Mouse (Mus musculus) spleen, postnatal 0 days (tissue): ENCODE data around the gene Klk1b21. TPM values are rescaled to one million over a fixed set of nuclear protein-coding genes. Genes with fewer than 3 reads are reported as not detected.

Experiments
- polyA plus RNA-seq: library from polyadenylated mRNA; unstranded; fragments of >200 nt; fragmentation: Nextera tagmentation; extraction: Ambion mirVana; gene quantifications from 2 replicates; pipeline ENCODE4 v1.2.1, GENCODE M21; 2015

Klk1b21 gene
- not detected in 2 replicates for polyA plus RNA-seq

DNA sequence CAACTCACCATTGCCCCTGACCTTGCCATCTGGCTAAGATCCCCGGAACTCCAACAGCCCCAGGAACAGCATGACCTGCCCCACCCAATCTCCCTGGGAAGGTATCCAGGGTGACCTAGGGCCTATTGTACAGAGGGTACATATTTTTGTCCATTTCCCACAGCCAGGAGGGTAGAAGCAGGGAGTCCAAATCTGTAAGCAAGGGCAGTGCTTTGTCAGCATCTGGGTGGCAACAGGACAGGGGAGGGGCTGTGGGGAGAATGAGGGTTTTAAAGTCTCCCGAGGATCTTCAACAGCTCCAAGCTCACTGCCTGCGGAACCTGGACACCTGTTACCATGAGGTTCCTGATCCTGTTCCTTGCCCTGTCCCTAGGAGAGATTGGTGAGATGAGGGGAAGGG, at the start of gene Klk1b21:
Klk1b21 (plus strand) TSS at position 301 of the 400 bp plus-strand sequence.

DNA sequence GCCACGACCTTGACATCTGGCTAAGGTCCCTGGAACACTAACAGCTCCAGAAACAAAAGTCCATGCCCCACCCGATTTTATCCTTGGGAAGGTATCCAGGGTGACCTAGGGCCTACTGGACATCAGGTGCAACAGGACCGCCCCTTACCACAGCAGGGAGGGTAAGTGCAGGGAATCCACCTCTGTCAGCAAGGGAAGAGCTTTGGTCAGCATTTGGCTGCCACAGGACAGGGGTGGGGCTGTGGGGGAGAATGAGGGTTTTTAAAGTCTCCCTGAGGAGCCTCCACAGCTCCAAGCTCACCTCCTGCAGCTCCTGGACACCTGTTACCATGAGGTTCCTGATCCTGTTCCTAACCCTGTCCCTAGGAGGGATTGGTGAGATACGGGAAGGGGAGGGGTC, 10.2 kb downstream of the Klk1b21 start, which contains the start of gene Klk1b22:
Klk1b22 (plus strand) TSS at position 301 of the 400 bp plus-strand sequence.

DNA sequence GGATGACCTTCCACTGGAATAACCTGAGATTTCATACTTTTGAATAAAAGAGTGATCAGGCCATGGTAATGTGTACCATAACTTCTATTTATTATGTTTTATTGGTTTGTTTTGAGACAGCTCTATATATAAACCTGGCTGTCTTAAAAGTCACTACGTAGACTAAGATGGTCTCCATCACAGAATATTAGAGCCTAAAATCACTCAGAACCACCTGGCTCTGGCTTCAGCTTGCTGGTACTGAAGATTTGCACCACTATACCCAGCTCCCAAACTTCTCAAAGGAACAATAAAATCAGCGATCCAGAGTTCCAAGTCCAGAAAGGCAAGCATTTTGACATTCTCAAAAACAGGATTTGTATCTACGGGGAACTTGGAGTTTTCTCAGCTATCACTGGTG, 34.3 kb downstream of the Klk1b21 start, which contains the start of gene Klk1b16:
Klk1b16 (plus strand) TSS at position 301 of the 400 bp plus-strand sequence.

Other genes starting within 250 kb of the Klk1b21 start
- not detected in 2 replicates for gene Klk4, start 221.2 kb upstream of the Klk1b21 start, polyA plus RNA-seq
- not detected in 2 replicates for gene Klk15, start 168.6 kb upstream of the Klk1b21 start, polyA plus RNA-seq
- not detected in 2 replicates for gene Klk1b8, start 151.7 kb upstream of the Klk1b21 start, polyA plus RNA-seq
- not detected in 2 replicates for gene Klk1b1, start 135.6 kb upstream of the Klk1b21 start, polyA plus RNA-seq
- gene Klk1b9, start 126.3 kb upstream of the Klk1b21 start, polyA plus RNA-seq = not detected in 2 replicates
- not detected in 2 replicates for gene Klk1b11, start 106.5 kb upstream of the Klk1b21 start, polyA plus RNA-seq
- gene Klk1b26, start 90.2 kb upstream of the Klk1b21 start, polyA plus RNA-seq = not detected in 2 replicates
- not detected in 2 replicates for gene Klk1b27, start 50.0 kb upstream of the Klk1b21 start, polyA plus RNA-seq
- not detected in 2 replicates for gene Klk1b22, start 10.3 kb downstream of the Klk1b21 start, polyA plus RNA-seq
- gene Klk1b16, start 34.4 kb downstream of the Klk1b21 start, polyA plus RNA-seq = not detected in 2 replicates
- gene Klk1b24, start 85.9 kb downstream of the Klk1b21 start, polyA plus RNA-seq = not detected in 2 replicates
- not detected in 2 replicates for gene Klk1b3, start 95.9 kb downstream of the Klk1b21 start, polyA plus RNA-seq
- gene Klk1b4, start 105.1 kb downstream of the Klk1b21 start, polyA plus RNA-seq = not detected in 2 replicates
- gene Klk1b5, start 113.6 kb downstream of the Klk1b21 start, polyA plus RNA-seq = not detected in 2 replicates
- 3.1 and 6.4 TPM in 2 replicates for gene Klk1, start 123.0 kb downstream of the Klk1b21 start, polyA plus RNA-seq
- gene Gm36864, start 133.8 kb downstream of the Klk1b21 start, polyA plus RNA-seq = not detected in 2 replicates
- 0.97 and 1.3 TPM in 2 replicates for gene 1700028J19Rik, start 144.4 kb downstream of the Klk1b21 start, polyA plus RNA-seq
- gene 2410002F23Rik, start 144.4 kb downstream of the Klk1b21 start, polyA plus RNA-seq = 47.8 and 54.6 TPM in 2 replicates
- not detected in 2 replicates for gene Acp4, start 155.1 kb downstream of the Klk1b21 start, polyA plus RNA-seq
- not detected in 2 replicates for gene Gm15517, start 159.1 kb downstream of the Klk1b21 start, polyA plus RNA-seq
- 2.0 and 3.4 TPM in 2 replicates for gene Clec11a, start 204.6 kb downstream of the Klk1b21 start, polyA plus RNA-seq
- 0.16 and 0.18 TPM in 2 replicates for gene Shank1, start 207.9 kb downstream of the Klk1b21 start, polyA plus RNA-seq